Mouse (Mus musculus): ENCODE results near the gene Cep19.

GRCm38 (mm10) chr16:32116186-32116585 is 16.6 kb downstream of the Cep19 start:
- TF ChIP-seq TAL1 (IDR thresholded peaks at IDR 0.05; ENCODE audit: low read length) (no peak), RAD21 (IDR thresholded peaks at IDR 0.05; ENCODE audit: low read depth, low read length) (no peak), CTCF (IDR thresholded peaks at IDR 0.05 in 2 of 3, conservative IDR thresholded peaks at IDR 0.05 in 1 of 3; ENCODE audit: control insufficient read depth in 1 of 3, insufficient read depth in 1 of 3, low read depth in 2 of 3, low read length in 3 of 3, poor library complexity in 1 of 3, severe bottlenecking in 1 of 3) (no peak), MAFK (IDR thresholded peaks at IDR 0.05; ENCODE audit: borderline replicate concordance, low read depth, low read length) (no peak), EP300 (IDR thresholded peaks at IDR 0.05; ENCODE audit: low read depth in 1 of 2, low read length in 2 of 2) (no peak), ZKSCAN1 (IDR thresholded peaks at IDR 0.05; ENCODE audit: low read depth, low read length) (no peak), GATA1 (IDR thresholded peaks at IDR 0.05; ENCODE audit: low read depth, low read length) (peak; percentile 40; the same call in 1 of the 2 replicates), ETS1 (IDR thresholded peaks at IDR 0.05; ENCODE audit: low read depth, low read length) (peak; percentile 67), POLR2A (IDR thresholded peaks at IDR 0.05; ENCODE audit: control insufficient read depth in 1 of 2, insufficient read depth in 1 of 2, low read depth in 1 of 2, low read length in 2 of 2, poor library complexity in 1 of 2) (no peak), KAT2A (conservative IDR thresholded peaks at IDR 0.05; ENCODE audit: low read depth, low read length) (no peak), USF2 (IDR thresholded peaks at IDR 0.05; ENCODE audit: borderline replicate concordance in 1 of 2, insufficient read depth in 1 of 2, low read depth in 1 of 2, low read length in 2 of 2) (no peak), MYC (IDR thresholded peaks at IDR 0.05; ENCODE audit: low read depth, low read length) (0 out of 2 replicates have a peak, but pooled peaks have one; percentile 41), SMC3 (IDR thresholded peaks at IDR 0.05; ENCODE audit: low read depth, low read length) (no peak; the same call in 1 of the 2 replicates)
